Mouse (Mus musculus) left cerebral cortex, postnatal 14 days (tissue): ENCODE data around the gene Scand1. TPM values are rescaled to one million over a fixed set of nuclear protein-coding genes. Genes with fewer than 3 reads are reported as not detected.

Experiments
- DNase-seq, 2 experiments: peaks; one replicate each; pipeline ENCODE4 v3.0.0; 2021 to 2022; ENCODE audit warnings: low spot score in 2 of 2, mixed read lengths in 1 of 2
- intact Hi-C: fragments of 180-260 bp; cut with DNase I; formaldehyde crosslinking; loops from one replicate; pipeline ENCODE4 v1.15.1; 2025
- long read RNA-seq, 2 experiments: library from polyadenylated mRNA; stranded (forward); transcript quantifications; one replicate each; pipeline ENCODE4 v2.0.0; 2021
- total RNA-seq, 2 experiments: library from RNA; stranded (reverse); gene quantifications; 2 replicates each; pipeline ENCODE4 v1.2.3; 2021

Gene Scand1
- 100 to 1,000 TPM in 1 of 2 experiments, 10 to 100 TPM in 1; 87.8 to 113 TPM for total RNA-seq
- long read RNA-seq, experiment 1, transcript Scand1-201 (2 exons, 759 nt) = major isoform, 48 of 82 reads
- long read RNA-seq, experiment 1, partial matches to known transcripts = 0 of 82 reads
- long read RNA-seq, experiment 1, other reads (novel, unspliced or antisense) = 34 of 82 reads
- long read RNA-seq, experiment 2, transcript Scand1-201 (2 exons, 759 nt) = major isoform, 34 of 59 reads
- long read RNA-seq, experiment 2, partial matches to known transcripts = 0 of 59 reads
- long read RNA-seq, experiment 2, other reads (novel, unspliced or antisense) = 25 of 59 reads

- peak; percentile 81 to 83 for DNase-seq
- intact Hi-C loops = no loop called here
These were observed at the start of gene Scand1, which contains the start of gene Cnbd2 for GRCm38 (mm10) chr2:156312297-156312897. Gene Scand1 (minus strand): TSS chr2:156312704. Gene Cnbd2 (plus strand): TSS chr2:156312299.

DNA sequence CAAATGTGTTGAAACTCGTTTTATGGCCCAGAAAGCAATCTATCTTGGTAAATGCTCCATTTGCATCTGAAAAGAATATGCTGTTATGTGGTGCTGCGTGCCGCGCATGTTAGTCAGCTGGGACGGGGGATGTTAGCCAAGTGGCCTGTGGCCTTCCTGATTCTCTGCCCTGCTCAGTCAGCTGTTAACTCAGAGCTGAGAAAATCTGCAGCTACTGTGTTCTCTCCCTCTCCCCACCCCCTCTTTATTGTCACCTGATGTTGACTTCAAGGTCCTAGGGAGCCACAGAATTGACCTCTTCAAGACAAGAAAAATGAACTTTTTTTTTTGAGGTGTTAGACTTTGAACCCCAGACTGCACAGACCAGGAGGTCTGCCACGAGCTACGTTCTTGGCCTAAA lies 43.5 kb upstream of the Scand1 start:
- DNase-seq = peak in 1 of 2 experiments; percentile 49
- intact Hi-C loops = no loop called here

- intact Hi-C loops = no loop called here
- no peak for DNase-seq
These were observed 40.8 kb upstream of the Scand1 start for GRCm38 (mm10) chr2:156353265-156353692.

- DNase-seq = no peak
- intact Hi-C loops = no loop called here
These were observed 40.1 kb upstream of the Scand1 start for GRCm38 (mm10) chr2:156352413-156353165.

DNA sequence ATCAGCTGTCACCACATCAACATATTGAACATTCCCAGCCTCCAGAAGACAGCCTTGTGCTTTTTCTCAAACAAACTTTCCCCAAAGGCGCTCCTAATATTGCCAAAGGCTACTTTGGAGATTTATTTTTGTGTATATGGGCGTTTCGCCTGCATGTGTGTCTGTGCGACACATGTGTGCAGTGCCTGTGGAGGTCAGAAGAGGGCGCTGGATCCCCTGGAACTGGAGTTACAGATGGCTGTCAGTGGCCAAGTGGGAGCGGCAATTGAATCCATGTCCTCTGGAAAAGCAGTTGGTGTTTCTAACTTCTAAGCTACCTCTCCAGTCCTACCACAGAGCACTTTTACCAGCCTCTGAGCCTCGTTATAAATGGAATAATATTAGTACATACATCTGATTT lies 38.7 kb upstream of the Scand1 start:
- DNase-seq = no peak
- intact Hi-C loops = no loop called here

DNA sequence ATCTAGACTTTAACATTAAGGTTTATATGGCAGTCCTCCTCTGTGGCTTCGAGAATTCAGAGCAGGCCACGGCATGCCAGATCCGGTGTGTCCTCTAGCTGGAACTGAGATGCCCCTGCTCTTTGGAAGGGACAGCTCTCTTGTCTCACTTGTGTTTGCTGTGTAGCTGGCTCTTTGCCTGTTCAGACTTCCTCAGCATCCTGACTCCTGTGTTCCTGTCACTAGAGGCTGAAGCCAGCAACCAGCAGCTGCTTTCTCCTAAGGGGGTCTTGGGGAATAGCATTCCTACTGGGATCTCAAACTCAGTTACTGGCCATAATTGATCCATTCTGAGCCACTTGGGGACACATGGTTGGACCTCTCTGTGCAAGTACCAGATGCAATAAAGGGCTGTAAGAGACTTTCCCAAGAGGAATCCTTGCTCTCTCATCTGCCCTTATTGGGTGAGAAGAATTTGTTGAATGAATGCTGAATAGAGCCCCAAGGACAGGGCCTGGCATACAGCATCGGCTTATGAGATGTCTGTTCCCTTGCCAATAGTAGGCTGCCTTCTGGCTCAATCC lies 36.9 kb upstream of the Scand1 start:
- DNase-seq = no peak
- intact Hi-C loops = no loop called here

GRCm38 (mm10) chr2:156348812-156349211 lies 36.3 kb upstream of the Scand1 start:
- intact Hi-C loops = no loop called here
- DNase-seq = no peak

GRCm38 (mm10) chr2:156344775-156345532 lies 32.5 kb upstream of the Scand1 start:
- intact Hi-C loops = no loop called here
- DNase-seq = peak in 1 of 2 experiments; percentile 41

DNA sequence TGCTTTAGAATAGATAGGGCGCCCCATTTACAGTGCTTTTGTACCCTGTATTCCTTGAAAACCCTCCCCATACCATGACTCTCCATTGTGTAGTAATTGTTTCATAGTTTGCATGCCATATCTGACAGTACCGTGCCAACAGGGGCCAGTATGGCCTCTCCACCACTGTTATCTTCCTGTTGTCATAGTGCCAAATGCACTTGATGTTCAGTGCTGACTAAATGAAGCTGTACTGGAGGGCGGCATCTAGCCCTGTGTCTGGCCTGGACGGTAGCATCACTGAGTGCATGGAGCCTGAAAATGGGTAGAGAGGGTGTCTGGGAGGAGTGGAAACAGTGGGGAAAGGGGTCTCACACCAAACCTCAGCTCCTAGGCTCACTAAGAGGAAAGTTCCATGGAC lies 27.6 kb upstream of the Scand1 start:
- no peak for DNase-seq
- intact Hi-C loops = no loop called here

- DNase-seq = no peak
- intact Hi-C loops = no loop called here
These were observed 19.0 kb upstream of the Scand1 start for GRCm38 (mm10) chr2:156331446-156331965.

DNA sequence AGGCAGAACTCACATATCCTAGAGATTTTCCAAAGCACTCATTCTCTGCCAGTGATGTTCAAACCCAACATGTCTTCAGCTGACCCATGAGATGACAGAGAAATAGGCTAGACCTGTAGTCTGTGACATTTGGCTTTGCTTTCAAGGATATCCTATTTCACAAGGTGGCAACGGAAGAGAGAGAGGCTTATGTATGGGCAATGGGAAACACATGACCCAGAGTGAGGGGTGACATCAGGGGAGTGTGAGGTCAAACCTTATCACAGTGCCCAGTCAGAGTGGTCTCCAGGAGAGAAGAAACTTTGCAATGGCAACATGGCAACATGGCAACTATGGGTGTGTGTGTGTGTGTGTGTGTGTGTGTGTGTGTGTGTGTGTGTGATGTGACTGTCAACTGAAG lies 18.2 kb upstream of the Scand1 start:
- intact Hi-C loops = no loop called here
- DNase-seq = no peak

DNA sequence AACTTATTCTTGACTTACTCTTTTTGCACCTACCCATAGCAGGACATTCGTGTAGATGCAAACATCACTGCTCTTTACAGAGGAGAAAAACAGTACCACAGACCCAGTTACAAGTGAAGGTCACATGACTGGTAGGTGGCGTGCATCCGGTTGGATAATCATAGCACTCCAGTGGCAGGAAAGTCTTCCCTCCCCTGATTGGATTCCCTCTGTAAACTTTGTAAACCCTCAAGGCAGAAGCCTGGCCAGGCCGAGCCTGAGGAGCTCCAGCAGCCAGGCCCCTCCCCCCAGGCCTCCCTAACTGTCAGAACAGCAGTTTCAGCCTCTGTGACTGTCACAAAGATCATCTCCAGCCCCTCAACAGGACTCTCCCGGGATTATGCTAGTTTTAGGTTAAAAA lies 12.2 kb upstream of the Scand1 start:
- intact Hi-C loops = no loop called here
- peak in 1 of 2 experiments; percentile 21 for DNase-seq

DNA sequence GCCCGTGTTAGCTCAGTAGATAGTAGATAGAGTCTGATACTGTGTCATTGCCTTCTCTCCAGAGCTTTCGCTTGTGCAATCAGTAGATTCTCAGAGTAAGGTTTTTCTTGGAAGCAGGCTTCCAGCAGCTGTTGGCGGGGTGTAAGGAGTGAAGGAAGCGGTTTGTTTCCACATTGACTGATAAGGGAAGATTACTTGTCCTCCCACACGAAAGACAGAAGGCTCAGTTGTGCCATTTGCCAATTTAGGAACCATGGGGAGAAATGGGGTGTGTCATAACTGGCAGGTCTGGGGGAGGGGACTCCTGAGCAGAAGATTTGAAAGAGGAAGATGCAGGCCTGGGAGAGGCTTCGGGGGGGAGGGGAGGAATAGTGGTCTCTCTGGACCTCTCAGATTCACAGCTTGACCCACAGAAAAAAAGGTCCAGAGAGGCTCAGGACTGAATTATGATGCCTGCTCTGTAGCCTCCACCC lies 11.6 kb upstream of the Scand1 start:
- intact Hi-C loops = no loop called here
- peak; percentile 46 to 65 for DNase-seq

DNA sequence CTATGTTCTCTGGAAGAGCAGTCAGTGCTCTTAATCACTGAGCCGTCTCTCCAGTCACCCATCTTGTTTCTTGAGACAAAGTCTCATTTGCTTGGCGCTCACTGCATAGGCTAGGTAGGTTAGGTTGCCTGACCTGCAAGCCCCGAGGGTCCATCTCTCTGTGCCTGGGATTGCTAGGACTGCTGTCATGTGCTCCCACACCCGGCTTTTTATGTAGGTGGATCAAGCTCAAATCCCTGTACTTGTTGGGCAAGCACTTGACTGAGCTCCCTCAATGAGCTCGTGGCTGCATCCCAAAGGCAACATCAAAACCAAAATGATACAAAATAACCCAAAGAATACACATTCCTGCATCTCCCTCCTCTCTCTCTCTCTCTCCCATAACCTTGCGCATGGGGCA lies 9.0 kb upstream of the Scand1 start:
- intact Hi-C loops = no loop called here
- DNase-seq = no peak

- no peak for DNase-seq
- intact Hi-C loops = no loop called here
These were observed 6.0 kb upstream of the Scand1 start for GRCm38 (mm10) chr2:156318491-156318890.

- intact Hi-C loops = no loop called here
- DNase-seq = no peak
These were observed 2.3 kb upstream of the Scand1 start for GRCm38 (mm10) chr2:156314811-156315210.

DNA sequence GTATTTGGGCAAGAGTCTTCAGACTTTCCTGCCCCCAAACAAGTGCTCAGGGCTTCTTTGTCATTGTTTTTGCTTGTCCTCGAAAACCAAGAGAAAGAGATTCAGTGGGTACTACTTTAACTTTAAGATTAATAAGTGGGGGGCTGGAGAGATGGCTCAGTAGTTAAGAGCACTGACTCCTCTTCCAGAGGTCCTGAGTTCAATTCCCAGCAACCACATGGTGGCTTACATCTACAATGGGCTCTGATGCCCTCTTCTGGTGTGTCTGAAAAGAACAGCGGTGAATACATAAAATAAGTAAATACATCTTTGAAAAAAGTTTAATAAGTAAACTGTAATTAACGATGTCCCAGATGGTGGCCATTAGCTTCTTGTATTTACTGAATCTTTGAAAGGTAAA lies 649 bp upstream of the Scand1 start:
- intact Hi-C loops = no loop called here
- DNase-seq = no peak

- intact Hi-C loops = no loop called here
- DNase-seq = peak in 1 of 2 experiments; percentile 52
These were observed 638 bp downstream of the Scand1 start for GRCm38 (mm10) chr2:156311841-156312291.

GRCm38 (mm10) chr2:156311441-156311840 lies 1.1 kb downstream of the Scand1 start:
- DNase-seq = no peak
- intact Hi-C loops = no loop called here
